Mouse (Mus musculus) embryonic facial prominence, embryonic 11.5 days (tissue): Measurements from ENCODE around the gene Lta. TPM values are rescaled to one million over a fixed set of nuclear protein-coding genes. Genes with fewer than 3 reads are reported as not detected.

Source experiments
- ATAC-seq: fragments of 200-750 bp; cut with Nextera tagmentation; replicated peaks from 2 replicates; pipeline ENCODE4 v1.8.0; 2017; ENCODE audit warnings: low read depth; ENCODE audit not compliant: insufficient number of reproducible peaks, low FRiP score, low TSS enrichment
- DNase-seq: peaks from one replicate; pipeline ENCODE4 v3.0.0-alpha.2; 2015; ENCODE audit warnings: low spot score
- H3K27ac ChIP-seq: fragments of 300-500 bp; sonication (generic); replicated peaks from 2 replicates; pipeline ENCODE4 v1.5.1; 2014; ENCODE audit warnings: mild to moderate bottlenecking, low read depth, low read length, control low read depth
- H3K27me3 ChIP-seq: fragments of 300-500 bp; sonication (generic); 2 replicates; pipeline ENCODE4 v1.6.1; 2014; ENCODE audit warnings: mild to moderate bottlenecking, low read length, moderate library complexity, mixed read lengths; ENCODE audit not compliant: control insufficient read depth, insufficient read depth
- H3K36me3 ChIP-seq: fragments of 300-500 bp; sonication (generic); replicated peaks from 2 replicates; pipeline ENCODE4 v1.6.1; 2014; ENCODE audit warnings: low read depth, mild to moderate bottlenecking, low read length, moderate library complexity, mixed read lengths; ENCODE audit not compliant: control insufficient read depth, insufficient read depth
- H3K4me1 ChIP-seq: fragments of 300-500 bp; sonication (generic); 2 replicates; pipeline ENCODE4 v1.6.1; 2014; ENCODE audit warnings: low read length, mixed read lengths; ENCODE audit not compliant: control insufficient read depth, insufficient read depth
- H3K4me2 ChIP-seq: fragments of 300-500 bp; sonication (generic); 2 replicates; pipeline ENCODE4 v1.6.1; 2014; ENCODE audit warnings: low read depth, mild to moderate bottlenecking, control low read depth, low read length, moderate library complexity
- H3K4me3 ChIP-seq: fragments of 300-500 bp; sonication (generic); 2 replicates; pipeline ENCODE4 v1.5.1; 2014; ENCODE audit warnings: low read depth, low read length, control low read depth
- H3K9ac ChIP-seq: fragments of 300-500 bp; sonication (generic); replicated peaks from 2 replicates; pipeline ENCODE4 v1.6.1; 2014; ENCODE audit warnings: mild to moderate bottlenecking, control low read depth, low read length
- H3K9me3 ChIP-seq: fragments of 300-500 bp; sonication (generic); replicated peaks from 2 replicates; pipeline ENCODE4 v1.6.1; 2016; ENCODE audit warnings: mild to moderate bottlenecking, low read length, inconsistent platforms, mixed read lengths; ENCODE audit not compliant: control insufficient read depth
- WGBS: fragments of 180-500 bp; shearing (Covaris S2); extraction: QIAGEN DNeasy Blood & Tissue Kit; methylation state at CpG from one replicate; pipeline ENCODE4 v1.1.7; 2014; 5-methylcytosine and 5-hydroxymethylcytosine counted together
- polyA plus RNA-seq: library from polyadenylated mRNA; unstranded; fragments of >200 nt; fragmentation: Nextera tagmentation; extraction: Ambion mirVana; gene quantifications from 2 replicates; pipeline ENCODE4 v1.2.1, GENCODE M21; 2014

The Lta gene
- polyA plus RNA-seq, 1 experiment from 2014 or later, result not detected

GRCm38 (mm10) chr17:35242015-35242941 is 37.1 kb upstream of the Lta start:
- Histone ChIP-seq H3K9ac (peak overlapping the region; percentile 100), H3K4me3 (peak overlapping the region; percentile 93), H3K4me1 (peaks cover 5% of the 10 kb centered on the region), H3K27me3 (no peaks in the 10 kb centered on the region), H3K36me3 (peaks cover 28% of the 10 kb centered on the region), H3K4me2 (peak overlapping the region; percentile 88), H3K27ac (peak overlapping the region; percentile 98), H3K9me3 (no peaks in the 10 kb centered on the region)
- DNase-seq, result peak; percentile 69
- ATAC-seq, result peak; percentile 20; the same call in 1 of the 2 replicates
- WGBS, result 0% methylated on average over 55 of the region's 55 CpGs

GRCm38 (mm10) chr17:35241305-35242014 is 36.3 kb upstream of the Lta start, which contains the start of gene Ddx39b:
TSS of gene Ddx39b (plus strand) at chr17:35241746.
- peaks cover 5% of the 10 kb centered on the region for H3K4me1 ChIP-seq

GRCm38 (mm10) chr17:35240384-35241304 is 35.5 kb upstream of the Lta start:
- ATAC-seq, result 0 out of 2 replicates have a peak, but pooled peaks have one; percentile 0

More at GRCm38 (mm10) chr17:35241305-35242014, 36.3 kb upstream of the Lta start, which contains the start of gene Ddx39b:
- peak within 1 kb of the TSS; percentile 93 for H3K4me3 ChIP-seq
- peak within 1 kb of the TSS; percentile 88 for H3K4me2 ChIP-seq
- peak within 1 kb of the TSS; percentile 100 for H3K9ac ChIP-seq
- peaks cover 20% of the 10 kb centered on the region for H3K36me3 ChIP-seq
- DNase-seq (peak; percentile 97), ATAC-seq (peak; percentile 92)
- no peaks in the 10 kb centered on the region for H3K27me3 ChIP-seq
- under 1% methylated on average over 69 of the region's 69 CpGs for WGBS
- H3K9me3 ChIP-seq, result no peaks in the 10 kb centered on the region
- H3K27ac ChIP-seq, result peak within 1 kb of the TSS; percentile 98

GRCm38 (mm10) chr17:35239700-35240099 is 34.5 kb upstream of the Lta start:
- H3K36me3 ChIP-seq, result peaks cover 5% of the 10 kb centered on the region
- ATAC-seq (no peak), DNase-seq (no peak)
- H3K27me3 ChIP-seq, result no peaks in the 10 kb centered on the region
- H3K27ac ChIP-seq, result no peak overlapping the region
- no peak overlapping the region for H3K9ac ChIP-seq
- H3K9me3 ChIP-seq, result no peaks in the 10 kb centered on the region
- peaks cover 3% of the 10 kb centered on the region for H3K4me1 ChIP-seq
- 87% methylated on average over 5 of the region's 5 CpGs for WGBS
- no peak overlapping the region for H3K4me2 ChIP-seq
- H3K4me3 ChIP-seq, result no peak overlapping the region

More at GRCm38 (mm10) chr17:35240384-35241304, 35.5 kb upstream of the Lta start:
- Histone ChIP-seq H3K4me2 (peak overlapping the region; percentile 88), H3K4me1 (peaks cover 5% of the 10 kb centered on the region), H3K27me3 (no peaks in the 10 kb centered on the region), H3K27ac (peak overlapping the region; percentile 52), H3K9me3 (no peaks in the 10 kb centered on the region), H3K9ac (peak overlapping the region; percentile 52), H3K36me3 (peaks cover 12% of the 10 kb centered on the region), H3K4me3 (peak overlapping the region; percentile 93)
- WGBS, result 33% methylated on average over 12 of the region's 12 CpGs
- no peak for DNase-seq

- no peaks in the 10 kb centered on the region for H3K27me3 ChIP-seq
- H3K4me1 ChIP-seq, result no peaks in the 10 kb centered on the region
- WGBS, result 81% methylated on average over 12 of the region's 12 CpGs
- no peaks in the 10 kb centered on the region for H3K36me3 ChIP-seq
- H3K4me3 ChIP-seq, result no peak overlapping the region
- no peak overlapping the region for H3K4me2 ChIP-seq
- no peaks in the 10 kb centered on the region for H3K9me3 ChIP-seq
- no peak overlapping the region for H3K27ac ChIP-seq
- DNase-seq, result no peak
- ATAC-seq, result no peak
- H3K9ac ChIP-seq, result no peak overlapping the region
Measured at GRCm38 (mm10) chr17:35237504-35237903, 32.4 kb upstream of the Lta start.

GRCm38 (mm10) chr17:35236996-35237395 is 31.8 kb upstream of the Lta start:
- H3K9me3 ChIP-seq, result no peaks in the 10 kb centered on the region

GRCm38 (mm10) chr17:35236390-35236746 is 31.2 kb upstream of the Lta start:
- peak overlapping the region; percentile 15; the same call in 1 of the 2 replicates for H3K9ac ChIP-seq

More at GRCm38 (mm10) chr17:35236996-35237395, 31.8 kb upstream of the Lta start:
- Histone ChIP-seq H3K9ac (no peak overlapping the region), H3K4me1 (no peaks in the 10 kb centered on the region), H3K4me3 (no peak overlapping the region), H3K27me3 (no peaks in the 10 kb centered on the region), H3K4me2 (no peak overlapping the region), H3K36me3 (no peaks in the 10 kb centered on the region), H3K27ac (no peak overlapping the region)
- 79% methylated on average over 9 of the region's 9 CpGs for WGBS
- no peak for ATAC-seq
- DNase-seq, result no peak

More at GRCm38 (mm10) chr17:35236390-35236746, 31.2 kb upstream of the Lta start:
- 1% methylated on average over 18 of the region's 18 CpGs for WGBS
- Histone ChIP-seq H3K36me3 (no peaks in the 10 kb centered on the region), H3K27ac (0 out of 2 replicates have a peak overlapping the region, but pooled peaks have one; percentile 21), H3K4me3 (peak overlapping the region; percentile 51), H3K9me3 (no peaks in the 10 kb centered on the region), H3K4me2 (peak overlapping the region; percentile 90), H3K4me1 (no peaks in the 10 kb centered on the region), H3K27me3 (no peaks in the 10 kb centered on the region)
- ATAC-seq (peak; percentile 60), DNase-seq (peak; percentile 93)
